Mouse (Mus musculus): ENCODE measurements around the gene Btbd16.

DNA sequence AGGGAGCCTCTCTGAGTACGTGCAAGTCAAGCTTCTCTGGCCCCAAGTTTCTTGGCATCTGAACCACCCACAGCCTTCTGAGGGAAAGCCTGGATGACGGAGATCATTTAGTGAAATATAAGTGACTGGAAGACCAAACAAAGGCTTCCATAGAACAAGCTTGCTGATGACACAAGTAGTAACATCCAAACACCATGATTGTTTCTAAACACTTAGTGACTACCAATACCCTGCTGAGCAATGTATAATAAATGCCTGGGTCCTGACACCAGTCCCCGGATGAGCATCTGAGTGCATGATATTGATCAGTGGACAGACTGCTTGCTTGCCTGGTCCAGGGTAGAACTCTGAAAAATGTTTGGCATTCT, 64.8 kb downstream of the Btbd16 start:
- TF ChIP-seq EP300 (IDR thresholded peaks at IDR 0.05; ENCODE audit: insufficient read depth, low read depth, low read length): no peak
- no peak for TF ChIP-seq CTCF (IDR thresholded peaks at IDR 0.05)
- TF ChIP-seq POLR2A (IDR thresholded peaks at IDR 0.05; ENCODE audit: insufficient read depth, low read depth, low read length): no peak

Measured in heart, adult 2 months (tissue).